Mouse (Mus musculus) erythroblast, embryonic 14.5 days (primary cell): Measurements from ENCODE around the gene Psen1. TPM values are rescaled to one million over a fixed set of nuclear protein-coding genes. Genes with fewer than 3 reads are reported as not detected.
A peak's percentile ranks its signal among the peaks of the same experiment; 100 is the strongest.

Experiments
- H3K27me3 ChIP-seq: 2 replicates; pipeline ENCODE4 v1.6.1; 2012; ENCODE audit warnings: inconsistent platforms; ENCODE audit not compliant: control insufficient read depth
- H3K36me3 ChIP-seq: 2 replicates; pipeline ENCODE4 v1.6.1; 2012; ENCODE audit warnings: mild to moderate bottlenecking, inconsistent platforms; ENCODE audit not compliant: control insufficient read depth
- H3K4me1 ChIP-seq: 2 replicates; pipeline ENCODE4 v1.6.1; 2012; ENCODE audit warnings: inconsistent platforms; ENCODE audit not compliant: control insufficient read depth
- H3K4me3 ChIP-seq: replicated peaks from 2 replicates; pipeline ENCODE3; 2012; ENCODE audit warnings: moderate library complexity, mild to moderate bottlenecking, inconsistent platforms
- H3K9me3 ChIP-seq: 2 replicates; pipeline ENCODE4 v1.6.1; 2012; ENCODE audit warnings: low read length, inconsistent platforms, mixed read lengths; ENCODE audit not compliant: control insufficient read depth
- GATA1 ChIP-seq: IDR thresholded peaks from 2 replicates; pipeline ENCODE4 v1.6.1; 2012; ENCODE audit warnings: low read length, inconsistent platforms, mixed read lengths
- TAL1 ChIP-seq: IDR thresholded peaks from 3 replicates; pipeline ENCODE4 v1.6.1; 2012; ENCODE audit warnings: low read length, inconsistent platforms, mixed read lengths
- polyA plus RNA-seq: library from polyadenylated mRNA; stranded (reverse); fragments of >175 nt; gene quantifications from 2 replicates; pipeline ENCODE4 v1.2.3, GENCODE M21; 2012

Psen1 gene
- 0.53 and 0.65 TPM in 2 replicates for polyA plus RNA-seq

DNA sequence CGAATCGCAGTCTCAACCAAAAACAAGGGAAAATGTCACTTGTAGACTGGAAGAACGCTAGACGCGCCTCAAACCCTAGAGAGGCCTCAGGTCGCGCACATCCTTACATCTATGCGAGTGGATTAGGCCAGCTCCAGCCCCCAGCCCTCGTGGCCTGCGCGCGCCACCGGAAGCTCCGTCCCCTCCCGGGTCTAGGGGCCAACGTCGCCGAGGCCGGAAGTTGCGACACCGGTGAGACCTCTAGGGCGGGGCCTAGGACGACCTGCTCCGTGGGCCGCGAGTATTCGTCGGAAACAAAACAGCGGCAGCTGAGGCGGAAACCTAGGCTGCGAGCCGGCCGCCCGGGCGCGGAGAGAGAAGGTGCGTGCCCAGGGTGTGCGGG, at the start of gene Psen1:
Gene Psen1 (plus strand): TSS at position 219 of the 382 bp plus-strand sequence.
- no peaks in the 10 kb centered on the region for H3K27me3 ChIP-seq
- H3K9me3 ChIP-seq: no peaks in the 10 kb centered on the region
- peaks cover 34% of the 10 kb centered on the region for H3K36me3 ChIP-seq
- TF ChIP-seq GATA1 (no peak), TAL1 (no peak)
- H3K4me1 ChIP-seq: peaks cover 29% of the 10 kb centered on the region
- H3K4me3 ChIP-seq: peak within 1 kb of the TSS; percentile 87

DNA sequence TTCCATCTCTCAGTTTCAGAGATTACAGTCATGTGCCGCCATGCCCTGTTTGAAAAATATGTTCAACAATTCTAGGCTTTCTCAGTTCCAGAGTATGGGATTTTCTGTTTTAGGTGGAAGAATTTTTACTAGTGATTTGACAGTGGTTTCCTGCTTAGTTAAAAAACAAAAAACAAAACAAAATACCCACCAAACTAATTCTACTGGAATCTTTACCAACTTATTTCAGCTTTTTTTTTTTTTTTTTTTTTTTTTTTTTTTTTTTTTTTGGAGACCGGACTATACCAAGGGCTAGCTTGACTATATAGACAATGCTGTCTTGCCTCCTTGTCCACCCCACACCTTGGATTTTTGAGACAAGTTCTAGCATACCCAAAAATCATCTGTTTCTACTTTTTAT, 46.7 kb upstream of the Psen1 start:
- peaks cover 5% of the 10 kb centered on the region for H3K4me1 ChIP-seq
- H3K27me3 ChIP-seq: no peaks in the 10 kb centered on the region
- no peaks in the 10 kb centered on the region for H3K9me3 ChIP-seq
- H3K36me3 ChIP-seq: peaks cover 88% of the 10 kb centered on the region
- no peak overlapping the region for H3K4me3 ChIP-seq
- TF ChIP-seq GATA1 (no peak), TAL1 (no peak)

DNA sequence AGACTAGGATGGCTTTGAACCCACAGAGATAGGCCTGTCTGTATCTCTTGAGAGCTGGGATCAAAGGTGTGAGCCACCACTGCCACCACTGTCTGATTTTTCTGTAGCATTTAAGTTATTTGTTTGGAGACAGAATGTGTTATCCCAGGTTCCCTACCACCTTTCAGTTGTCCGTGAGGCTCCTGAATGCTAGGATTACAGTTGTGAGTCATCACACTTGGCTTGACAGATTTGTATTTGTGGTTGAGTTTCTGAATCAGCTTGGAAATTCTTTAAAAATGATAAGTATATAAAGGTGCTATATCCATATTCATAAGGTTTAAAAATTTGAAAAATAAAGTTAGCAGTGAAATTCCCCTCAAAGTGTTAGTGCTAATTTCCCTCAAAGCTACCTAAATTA, 44.8 kb upstream of the Psen1 start:
- Histone ChIP-seq H3K27me3 (no peaks in the 10 kb centered on the region), H3K4me1 (no peaks in the 10 kb centered on the region; the same call in 1 of the 2 replicates), H3K36me3 (peaks cover 88% of the 10 kb centered on the region), H3K4me3 (no peak overlapping the region), H3K9me3 (no peaks in the 10 kb centered on the region)
- TF ChIP-seq GATA1 (no peak), TAL1 (no peak)

DNA sequence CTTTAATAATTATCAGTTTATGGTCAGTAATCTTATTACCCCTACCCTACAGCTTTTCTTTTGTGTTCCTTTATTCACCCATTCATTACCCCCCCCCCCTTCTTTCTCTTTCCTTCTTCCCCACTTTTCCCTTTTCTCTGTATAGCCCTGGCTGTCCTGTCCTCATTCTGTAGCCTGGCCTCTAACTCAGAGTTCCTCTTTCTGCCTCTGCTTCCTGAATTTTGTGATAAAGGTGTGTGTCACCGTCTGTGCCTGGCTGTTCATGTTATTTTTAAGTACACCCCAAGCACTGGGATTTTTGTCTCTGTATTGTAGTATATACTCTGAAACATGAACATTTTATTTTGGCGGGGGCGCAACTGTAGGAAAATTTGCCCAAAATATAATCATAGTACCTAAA, 37.6 kb upstream of the Psen1 start:
- no peaks in the 10 kb centered on the region for H3K27me3 ChIP-seq
- H3K4me1 ChIP-seq: peaks cover 2% of the 10 kb centered on the region
- TF ChIP-seq TAL1 (no peak), GATA1 (no peak)
- no peaks in the 10 kb centered on the region for H3K9me3 ChIP-seq
- peaks cover 94% of the 10 kb centered on the region for H3K36me3 ChIP-seq
- no peak overlapping the region for H3K4me3 ChIP-seq

DNA sequence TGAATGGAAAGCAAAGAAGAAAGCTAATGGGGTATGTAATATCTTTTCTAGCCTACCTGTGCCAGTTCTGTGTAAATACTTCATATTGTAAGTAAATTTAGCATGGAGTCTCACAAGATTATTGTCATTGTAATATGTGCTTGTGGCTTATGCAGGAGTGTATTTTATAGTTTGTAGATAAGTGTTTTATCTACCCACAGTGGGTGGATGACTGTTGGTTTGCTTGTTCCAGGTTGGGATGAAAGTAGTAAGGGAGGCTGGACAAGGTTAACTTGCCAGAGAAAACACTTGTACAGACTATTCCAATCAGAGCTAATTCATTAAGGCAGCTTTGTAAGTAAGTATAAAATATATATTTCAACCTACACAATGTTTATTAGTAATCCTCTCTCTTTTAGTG, 36.5 kb upstream of the Psen1 start:
- Histone ChIP-seq H3K36me3 (peaks cover 95% of the 10 kb centered on the region), H3K4me1 (peaks cover 2% of the 10 kb centered on the region), H3K4me3 (no peak overlapping the region), H3K27me3 (no peaks in the 10 kb centered on the region), H3K9me3 (no peaks in the 10 kb centered on the region)
- TF ChIP-seq GATA1 (no peak), TAL1 (no peak)

DNA sequence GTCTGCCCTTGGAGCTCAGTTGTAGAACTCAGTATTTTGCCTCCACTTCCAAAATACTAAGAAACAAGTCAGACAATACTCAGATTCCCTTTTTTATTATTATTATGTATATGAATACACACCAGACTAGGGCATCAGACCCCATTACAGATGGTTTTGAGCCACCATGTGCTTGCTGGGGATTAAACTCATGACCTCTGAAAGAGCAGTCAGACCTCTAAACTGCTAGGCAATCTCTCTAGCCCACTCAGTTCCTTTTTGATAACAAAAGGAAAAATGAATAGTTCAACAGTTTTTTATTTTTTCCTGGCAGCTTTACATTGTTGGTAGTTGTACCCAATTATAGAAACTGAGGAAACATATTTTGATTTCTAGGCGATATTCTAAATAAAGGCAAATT, 2.5 kb upstream of the Psen1 start:
- Histone ChIP-seq H3K36me3 (peaks cover 39% of the 10 kb centered on the region), H3K4me1 (peaks cover 21% of the 10 kb centered on the region), H3K4me3 (no peak overlapping the region), H3K27me3 (no peaks in the 10 kb centered on the region), H3K9me3 (no peaks in the 10 kb centered on the region)
- TF ChIP-seq TAL1 (no peak), GATA1 (no peak)

DNA sequence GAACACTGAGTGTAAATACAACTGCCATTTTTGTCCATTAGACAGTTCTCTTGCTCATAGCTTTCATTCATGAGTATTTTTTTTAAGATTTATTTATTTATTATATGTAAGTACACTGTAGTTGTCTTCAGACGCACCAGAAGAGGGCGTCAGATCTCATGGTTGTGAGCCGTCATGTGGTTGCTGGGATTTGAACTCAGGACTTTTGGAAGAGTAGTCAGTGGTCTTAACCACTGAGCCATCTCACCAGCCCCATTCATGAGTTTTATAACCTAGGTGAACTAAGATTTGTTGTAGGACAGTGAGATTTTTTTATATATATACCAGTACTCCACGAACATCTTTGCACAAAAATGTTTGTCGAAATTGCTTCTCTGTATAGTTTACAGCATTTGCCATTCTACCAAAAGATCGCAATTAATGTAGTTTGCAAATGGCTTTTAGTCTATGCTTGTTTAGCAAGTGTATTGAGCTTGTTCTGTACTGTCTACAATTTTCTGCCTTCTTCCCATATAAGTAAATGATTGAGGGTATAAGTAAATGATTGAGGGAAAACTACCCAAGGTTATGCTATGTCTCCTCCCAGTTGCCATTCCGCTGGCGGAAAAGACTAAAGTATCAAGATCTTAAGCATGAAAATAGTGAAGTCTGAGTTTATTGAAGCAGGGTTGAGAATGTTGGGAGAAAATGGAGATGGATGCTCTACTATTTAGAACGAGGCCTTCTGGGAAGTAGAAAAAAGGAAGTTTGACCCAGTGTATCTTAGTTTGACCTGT, 1.2 kb upstream of the Psen1 start:
- H3K9me3 ChIP-seq: no peaks in the 10 kb centered on the region
- TF ChIP-seq TAL1 (no peak), GATA1 (no peak)
- H3K27me3 ChIP-seq: no peaks in the 10 kb centered on the region
- H3K36me3 ChIP-seq: peaks cover 33% of the 10 kb centered on the region
- peaks cover 29% of the 10 kb centered on the region for H3K4me1 ChIP-seq
- no peak overlapping the region for H3K4me3 ChIP-seq

DNA sequence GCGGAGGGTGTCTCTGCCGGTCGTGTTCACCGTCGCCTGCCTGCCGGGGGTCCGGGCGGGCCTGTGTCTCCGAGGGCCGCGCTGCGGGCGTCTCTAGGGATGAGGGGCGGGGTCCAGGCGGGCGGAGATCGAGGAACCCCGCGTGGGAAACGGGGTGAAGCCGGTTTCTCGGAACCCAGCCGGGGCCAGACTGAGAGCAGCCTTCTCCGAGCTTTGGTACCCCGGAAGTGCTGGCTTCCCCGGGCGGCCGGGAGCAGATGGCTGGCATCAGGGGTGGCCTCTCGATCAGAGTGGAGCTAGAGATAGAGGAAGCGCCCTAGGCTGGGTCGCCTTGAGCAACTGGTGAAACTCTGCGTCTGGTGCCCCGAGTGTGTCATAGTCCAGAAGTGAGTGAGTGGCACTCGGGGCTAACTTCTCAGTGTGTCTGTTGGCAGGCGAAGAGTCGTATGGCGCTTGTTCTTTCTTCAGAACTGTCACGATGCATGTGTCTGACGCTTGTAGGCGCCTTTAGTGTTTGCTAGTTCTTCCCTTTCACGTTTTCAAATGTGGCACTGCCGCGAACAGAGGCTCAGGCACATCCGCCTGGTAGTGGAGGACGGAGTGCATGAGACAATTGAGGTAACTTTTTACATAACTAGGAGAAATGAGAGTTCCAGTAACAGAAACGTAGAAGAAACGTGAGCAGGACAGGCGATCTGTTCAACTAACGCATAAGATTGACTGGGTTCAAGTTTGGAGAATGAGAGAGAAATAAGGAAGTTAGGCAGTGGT, 549 bp downstream of the Psen1 start:
- TF ChIP-seq GATA1 (no peak), TAL1 (no peak)
- Histone ChIP-seq H3K4me1 (peaks cover 29% of the 10 kb centered on the region), H3K4me3 (peak overlapping the region; percentile 87), H3K9me3 (no peaks in the 10 kb centered on the region), H3K27me3 (no peaks in the 10 kb centered on the region), H3K36me3 (peaks cover 30% of the 10 kb centered on the region)

DNA sequence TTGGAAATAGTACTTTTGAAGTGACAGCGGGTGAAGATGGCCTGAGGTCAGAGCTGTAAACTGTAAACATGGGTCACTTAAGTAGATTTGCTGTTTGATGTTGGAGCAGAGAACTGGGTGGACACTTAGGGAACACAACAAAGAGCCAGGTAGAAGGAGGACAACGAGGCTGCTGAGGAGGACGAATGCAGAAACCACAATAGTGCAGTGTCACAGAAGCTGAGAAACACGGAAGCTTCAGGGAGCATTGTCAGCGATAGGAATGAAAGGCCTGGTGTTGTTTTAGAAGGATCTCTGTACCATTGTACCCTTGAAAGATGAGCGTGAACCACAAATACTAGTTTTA, 1.1 kb downstream of the Psen1 start:
- H3K4me1 ChIP-seq: peaks cover 29% of the 10 kb centered on the region
- no peaks in the 10 kb centered on the region for H3K27me3 ChIP-seq
- peak overlapping the region; percentile 87 for H3K4me3 ChIP-seq
- peaks cover 27% of the 10 kb centered on the region for H3K36me3 ChIP-seq
- no peaks in the 10 kb centered on the region for H3K9me3 ChIP-seq
- TF ChIP-seq TAL1 (no peak), GATA1 (no peak)
